Mouse (Mus musculus): ENCODE measurements around the gene Barx2.
"Not testable (repeated sequence)": the region's sequence is repeated elsewhere in the genome, so short reads cannot be mapped to it uniquely, and the experiment has no call there.

The Barx2 gene

DNA sequence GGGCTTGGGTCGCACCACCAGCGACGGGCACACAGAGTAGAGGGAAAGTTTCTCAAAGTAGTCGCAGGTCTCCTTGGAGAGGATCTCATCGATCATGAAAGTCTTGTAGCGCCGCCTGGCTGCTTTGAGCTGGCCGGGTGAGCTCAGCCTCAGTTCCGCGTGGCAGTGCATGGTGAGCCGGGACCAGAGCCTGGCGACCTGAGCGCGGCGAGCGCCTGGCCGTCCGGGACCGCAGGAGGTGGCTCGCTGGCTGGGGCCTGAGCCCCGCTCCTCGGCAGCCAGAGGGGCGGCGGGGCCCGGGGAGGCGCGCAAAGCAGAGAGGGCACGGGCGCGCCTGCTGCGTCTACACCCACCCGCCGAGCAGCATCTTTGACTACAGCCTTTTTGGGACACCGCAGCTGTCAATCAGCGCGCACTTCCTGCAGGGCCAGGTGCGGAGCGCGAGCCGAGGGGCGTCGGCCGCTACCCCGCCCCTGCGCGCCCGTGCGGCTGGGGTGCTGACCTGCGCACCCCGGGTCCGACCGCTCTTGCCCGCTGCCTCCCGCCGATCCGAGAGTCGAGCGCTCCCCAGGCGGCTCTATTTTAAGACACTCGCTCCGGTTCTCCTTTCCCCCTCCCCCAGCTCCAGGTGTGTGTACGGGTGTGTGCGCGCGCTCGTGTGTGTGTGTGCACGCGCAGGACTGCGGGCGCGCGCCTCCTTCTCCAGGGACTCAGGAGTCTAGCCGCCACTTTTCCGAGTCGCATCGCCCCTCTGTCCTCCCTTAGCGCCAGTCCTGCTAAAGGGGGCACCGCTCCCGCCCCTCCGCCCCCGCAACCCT is at the start of gene Barx2:
Gene Barx2, minus strand, starts transcription at position 542 of the 818 bp plus-strand sequence.
- in situ Hi-C loops (cut with MboI; ENCODE audit: unreplicated experiment in 2 of 2), result no loop called here

- in situ Hi-C loops (cut with MboI; ENCODE audit: unreplicated experiment in 2 of 2), result no loop called here
Observed at GRCm38 (mm10) chr9:31962265-31962664, 49.0 kb upstream of the Barx2 start.

DNA sequence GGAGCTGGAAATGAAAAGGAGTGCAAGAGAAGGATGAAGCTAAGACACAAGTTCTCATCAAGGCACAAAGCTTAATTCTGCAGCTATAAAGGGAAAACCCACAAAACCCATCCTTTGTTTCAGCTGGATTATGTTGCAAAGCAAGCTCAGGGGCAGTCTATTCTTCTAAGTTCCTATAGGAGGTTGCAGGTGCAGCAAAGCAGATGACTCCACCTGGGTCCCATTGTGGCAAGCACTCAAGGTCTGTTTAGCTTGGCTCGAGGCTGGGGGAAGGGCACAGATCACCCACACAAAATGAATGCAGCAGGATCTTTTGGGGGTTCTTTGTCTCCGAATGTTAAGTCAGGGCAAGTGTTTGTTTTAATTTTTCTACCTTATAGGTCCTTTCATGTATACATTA is 47.2 kb upstream of the Barx2 start:
- in situ Hi-C loops (cut with MboI; ENCODE audit: unreplicated experiment in 2 of 2), result no loop called here

DNA sequence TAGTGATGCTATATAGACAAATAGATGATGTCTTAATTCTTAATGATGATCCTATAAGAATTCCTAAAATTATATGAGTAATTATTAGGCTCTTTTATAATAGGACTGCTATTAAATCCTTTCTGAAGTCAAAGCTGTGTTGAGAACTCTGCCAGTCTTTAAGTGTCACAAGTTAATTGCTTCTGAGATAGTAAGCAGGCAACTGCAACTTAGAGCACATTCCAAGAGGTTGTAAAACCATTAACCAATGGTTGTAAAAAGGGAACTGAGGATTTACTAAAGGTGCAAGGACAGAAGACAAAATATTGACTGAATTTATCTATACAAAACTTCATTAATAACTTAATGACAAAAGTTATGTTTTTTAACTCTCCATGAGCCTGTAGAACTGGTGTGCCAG is 44.9 kb upstream of the Barx2 start:
- in situ Hi-C loops (cut with MboI; ENCODE audit: unreplicated experiment in 2 of 2), result no loop called here

GRCm38 (mm10) chr9:31950506-31950905 is 37.2 kb upstream of the Barx2 start:
- in situ Hi-C loops (cut with MboI; ENCODE audit: unreplicated experiment in 2 of 2), result no loop called here

DNA sequence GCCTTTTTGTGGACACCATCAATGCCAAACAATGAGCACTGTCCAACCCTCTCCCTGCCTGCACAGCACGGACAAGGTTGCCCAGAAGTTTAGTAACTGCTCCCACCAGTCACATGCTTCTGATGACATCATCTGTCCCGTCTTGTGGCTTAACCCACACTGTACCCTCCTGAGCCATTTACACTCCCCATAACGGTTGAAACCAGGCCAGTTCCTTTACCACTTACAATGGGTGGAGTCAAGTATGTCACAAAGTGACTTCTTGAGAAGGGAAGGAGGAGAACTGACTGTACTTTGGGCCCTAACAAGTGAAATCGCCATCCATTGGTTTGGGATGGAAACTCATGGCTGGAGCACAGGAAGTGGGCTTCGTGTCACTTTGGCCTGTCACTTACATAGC is 35.8 kb upstream of the Barx2 start:
- in situ Hi-C loops (cut with MboI; ENCODE audit: unreplicated experiment in 2 of 2), result no loop called here

GRCm38 (mm10) chr9:31947051-31947450 is 33.8 kb upstream of the Barx2 start:
- in situ Hi-C loops (cut with MboI; ENCODE audit: unreplicated experiment in 2 of 2), result no loop called here

DNA sequence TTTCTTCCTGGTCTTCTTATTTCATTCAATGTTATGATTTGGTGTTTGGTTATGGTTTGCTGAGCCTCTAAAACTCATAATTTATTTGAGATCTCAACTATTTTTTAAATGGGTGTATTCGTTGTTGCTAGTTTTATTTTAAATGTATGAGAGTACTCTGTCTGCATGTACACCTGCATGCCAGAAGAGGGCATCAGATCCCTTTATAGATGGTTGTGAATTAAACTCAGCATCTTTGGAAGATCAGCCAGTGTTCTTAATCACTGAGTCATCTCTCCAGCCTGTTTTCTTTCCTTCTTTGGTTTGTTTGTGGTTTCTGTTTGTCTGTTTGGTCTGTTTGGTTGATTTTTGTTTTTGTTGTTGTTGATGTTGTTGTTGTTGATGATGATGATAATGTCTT is 29.1 kb upstream of the Barx2 start:
- in situ Hi-C loops (cut with MboI; ENCODE audit: unreplicated experiment in 2 of 2), result no loop called here

DNA sequence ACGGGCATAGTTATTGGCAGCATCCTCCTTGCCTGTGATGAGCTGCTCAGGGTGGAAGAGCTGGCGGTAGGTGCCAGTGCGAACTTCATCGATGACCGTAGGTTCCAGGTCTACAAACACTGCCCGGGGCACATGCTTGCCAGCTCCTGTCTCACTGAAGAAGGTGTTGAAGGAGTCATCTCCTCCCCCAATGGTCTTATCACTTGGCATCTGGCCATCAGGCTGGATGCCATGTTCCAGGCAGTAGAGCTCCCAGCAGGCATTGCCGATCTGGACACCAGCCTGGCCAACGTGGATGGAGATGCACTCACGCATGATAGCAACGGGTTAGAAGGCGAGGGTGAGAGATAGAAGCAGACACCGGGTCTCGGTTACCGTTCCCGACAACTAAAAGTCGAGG is 23.2 kb upstream of the Barx2 start:
- in situ Hi-C loops (cut with MboI; ENCODE audit: unreplicated experiment in 2 of 2), result not testable (repeated sequence)

GRCm38 (mm10) chr9:31931691-31932090 is 18.4 kb upstream of the Barx2 start:
- in situ Hi-C loops (cut with MboI; ENCODE audit: unreplicated experiment in 2 of 2), result no loop called here

DNA sequence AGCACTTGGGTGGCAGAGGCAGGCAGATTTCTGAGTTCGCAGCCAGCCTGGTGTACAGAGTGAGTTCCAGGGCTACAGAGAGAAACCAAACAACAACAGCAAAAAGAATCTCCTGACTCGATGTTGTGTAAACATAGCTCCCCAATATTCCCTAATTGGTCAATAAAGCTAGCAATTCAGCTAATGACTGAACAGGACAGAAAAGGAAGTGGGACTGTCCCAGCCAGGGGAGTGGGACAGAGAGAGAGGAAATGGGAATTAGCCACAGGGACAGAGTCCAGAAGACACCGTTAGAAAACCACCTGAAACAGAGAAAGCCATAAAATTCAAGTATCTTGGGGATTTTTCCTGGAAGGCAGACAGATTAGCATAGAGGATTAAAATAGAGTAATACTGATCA is 18.0 kb upstream of the Barx2 start:
- in situ Hi-C loops (cut with MboI; ENCODE audit: unreplicated experiment in 2 of 2), result no loop called here

DNA sequence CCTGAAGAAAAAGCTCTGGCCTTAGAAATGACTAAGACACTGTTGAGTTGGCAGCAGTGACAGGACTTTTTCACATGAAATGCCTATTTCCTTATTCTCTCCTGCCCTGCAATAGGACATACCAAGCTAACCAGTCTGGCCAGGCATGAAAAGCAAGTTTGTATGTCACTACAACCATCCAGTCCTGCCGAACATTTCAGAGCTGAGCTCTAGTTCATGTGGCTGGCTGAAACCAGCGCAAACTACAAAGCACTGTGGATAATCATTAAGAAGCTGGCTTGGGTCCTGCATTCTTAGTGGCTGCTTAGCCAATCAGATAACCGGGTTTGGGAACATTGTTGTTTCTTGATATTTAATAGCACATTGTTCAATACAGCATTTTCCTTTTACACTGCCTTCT is 13.5 kb upstream of the Barx2 start:
- in situ Hi-C loops (cut with MboI; ENCODE audit: unreplicated experiment in 2 of 2), result loop anchor here in 1 of 2 experiments (10.0 kb wide), 1 partner anchor 372 kb away; no protein-coding TSS in a partner anchor

DNA sequence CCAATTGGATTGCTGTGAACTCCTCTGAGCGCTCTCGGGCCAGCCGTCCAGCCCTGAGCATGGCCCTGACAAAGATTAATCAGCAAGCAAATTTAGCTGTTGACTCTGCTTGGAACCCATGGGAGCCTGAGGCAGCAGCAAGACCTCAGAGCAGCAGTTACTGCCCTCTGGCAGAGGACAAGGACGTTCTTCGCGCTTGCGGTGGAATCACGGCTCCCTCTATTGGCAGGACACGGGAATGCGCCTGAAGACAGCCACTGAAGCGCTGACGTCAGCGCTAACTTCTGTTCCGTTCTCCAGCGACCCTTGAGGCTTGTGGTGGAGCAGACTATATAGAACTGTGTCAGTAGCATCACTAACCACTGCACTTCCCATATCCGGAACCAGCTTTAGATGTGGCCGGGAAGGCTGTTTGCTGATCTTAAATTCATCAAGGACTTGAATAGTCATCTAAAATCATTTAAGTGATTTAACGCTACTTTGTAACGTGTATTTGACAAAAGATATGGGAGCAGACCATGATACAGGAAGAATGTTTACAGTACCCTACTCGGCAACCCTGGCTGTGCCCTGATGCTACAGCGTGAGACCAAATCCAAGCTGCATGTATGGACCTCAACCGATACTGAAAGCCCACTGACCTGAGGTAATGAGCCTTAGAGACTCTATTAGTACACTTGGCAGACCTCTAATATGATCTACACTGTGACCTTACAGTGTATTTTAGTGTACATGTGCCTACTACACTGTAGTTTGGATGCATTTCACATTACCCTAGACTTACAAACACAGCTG is 12.8 kb upstream of the Barx2 start:
- in situ Hi-C loops (cut with MboI; ENCODE audit: unreplicated experiment in 2 of 2), result loop anchor here in 1 of 2 experiments (10.0 kb wide), 1 partner anchor 371 kb away; no protein-coding TSS in a partner anchor

GRCm38 (mm10) chr9:31923529-31923928 is 10.3 kb upstream of the Barx2 start:
- in situ Hi-C loops (cut with MboI; ENCODE audit: unreplicated experiment in 2 of 2), result loop anchor here in 1 of 2 experiments (10.0 kb wide), 1 partner anchor 369 kb away; no protein-coding TSS in a partner anchor

GRCm38 (mm10) chr9:31919802-31920201 is 6.5 kb upstream of the Barx2 start:
- in situ Hi-C loops (cut with MboI; ENCODE audit: unreplicated experiment in 2 of 2), result loop anchor here in 1 of 2 experiments (10.0 kb wide), 1 partner anchor 365 kb away; no protein-coding TSS in a partner anchor

DNA sequence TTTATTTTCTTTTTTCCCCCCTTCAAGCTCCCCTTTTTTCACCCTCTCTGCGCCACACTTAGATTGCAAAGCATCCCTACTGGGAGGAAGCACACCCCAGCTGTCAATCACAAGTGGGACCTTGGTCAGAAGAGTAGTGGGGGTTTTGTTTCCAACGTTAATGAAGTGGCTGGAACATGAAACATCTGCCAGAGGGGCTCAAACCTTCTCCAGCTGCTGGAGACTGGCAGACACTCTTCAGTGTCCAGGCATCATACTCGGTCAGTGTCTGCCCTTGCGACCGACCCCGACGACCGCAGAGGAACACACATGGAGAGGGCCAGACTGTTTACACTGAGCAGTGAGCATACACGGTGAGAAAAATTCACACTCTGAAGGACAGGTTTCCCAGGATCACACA is 3.2 kb upstream of the Barx2 start:
- in situ Hi-C loops (cut with MboI; ENCODE audit: unreplicated experiment in 2 of 2), result no loop called here

DNA sequence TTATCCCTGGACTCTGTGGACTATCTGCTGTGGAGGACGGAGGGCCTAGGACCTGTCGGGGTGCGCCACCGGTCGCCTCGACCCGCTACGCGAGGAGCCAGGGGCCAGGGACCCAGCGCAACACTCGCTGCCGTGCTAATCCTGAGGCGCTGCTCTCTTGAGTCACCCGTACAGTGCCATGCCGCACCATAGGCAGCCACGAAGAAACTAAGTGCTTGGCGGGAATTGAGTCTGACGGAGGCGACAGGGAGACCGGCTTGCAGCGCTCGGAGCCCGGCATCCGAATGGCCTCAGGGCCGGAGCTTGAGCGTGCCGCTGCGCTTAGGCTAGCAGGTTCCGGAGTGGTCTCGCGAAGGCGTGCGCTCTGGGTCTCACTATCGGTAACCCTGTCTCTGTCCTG is 1.6 kb upstream of the Barx2 start:
- in situ Hi-C loops (cut with MboI; ENCODE audit: unreplicated experiment in 2 of 2), result no loop called here

- in situ Hi-C loops (cut with MboI; ENCODE audit: unreplicated experiment in 2 of 2), result no loop called here
Observed at GRCm38 (mm10) chr9:31913739-31914591, 703 bp upstream of the Barx2 start.

- in situ Hi-C loops (cut with MboI; ENCODE audit: unreplicated experiment in 2 of 2), result no loop called here
Observed at GRCm38 (mm10) chr9:31912553-31912920, 725 bp downstream of the Barx2 start.

- in situ Hi-C loops (cut with MboI; ENCODE audit: unreplicated experiment in 2 of 2), result no loop called here
Observed at GRCm38 (mm10) chr9:31910221-31910620, 3.0 kb downstream of the Barx2 start.

DNA sequence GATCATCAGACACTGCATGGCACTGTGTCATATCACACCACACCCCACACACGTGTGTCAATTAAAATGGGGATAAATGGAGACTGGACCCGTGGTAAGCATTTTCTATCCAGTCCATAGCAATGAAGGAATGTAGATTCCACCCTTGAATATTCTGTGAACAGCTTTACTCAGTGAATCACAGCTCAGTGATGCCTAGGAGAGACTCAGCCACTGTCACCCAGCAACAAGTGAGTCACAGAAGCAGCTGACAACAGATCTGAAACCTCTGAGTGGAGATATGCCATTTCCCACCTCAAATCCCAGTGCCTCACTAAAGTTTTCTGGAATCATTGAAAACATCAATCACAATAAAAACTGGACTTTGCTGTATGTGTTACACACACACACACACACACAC is 11.5 kb downstream of the Barx2 start:
- in situ Hi-C loops (cut with MboI; ENCODE audit: unreplicated experiment in 2 of 2), result no loop called here

Measured in v-Abl transformed pro-B cells (cell line).